8 mouse cellular contexts compared by ENCODE assay signal in the genomic region with DNA sequence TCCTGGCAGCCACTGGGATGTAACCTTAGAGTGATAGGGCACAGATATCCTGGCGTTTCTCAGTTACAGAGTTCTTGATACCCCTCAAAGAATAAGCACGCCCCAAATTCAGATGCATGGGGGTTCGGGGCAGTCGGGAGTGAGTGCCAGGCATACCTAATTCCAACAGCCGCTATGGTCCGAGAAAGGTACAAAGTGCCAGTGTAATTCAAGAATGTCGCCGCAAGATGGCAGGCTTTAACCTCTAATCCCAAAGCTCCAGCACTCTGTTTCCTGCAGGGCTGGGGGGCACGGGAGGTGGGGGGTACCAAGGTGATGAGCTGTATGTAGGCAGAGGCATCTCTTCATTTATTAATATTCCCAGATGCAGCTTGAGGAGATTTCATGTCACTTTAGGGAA.
DNase-seq lines count a peak whose midpoint lies in the region; TF ChIP-seq lines count a peak whose summit lies in the region.

No protein-coding gene starts in this region.

- TF ChIP-seq POLR2A in testis, adult 2 months (IDR thresholded peaks at IDR 0.05; ENCODE audit: control insufficient read depth, low read depth, low read length): no peak

- no peaks in the 10 kb centered on the region for H3K9me3 ChIP-seq in midbrain, embryonic 10.5 days (replicated peaks)

- no peaks in the 10 kb centered on the region for H3K27me3 ChIP-seq in testis, adult 2 months (ENCODE audit: control insufficient read depth, insufficient read depth, low read length)
- peaks cover 11% of the 10 kb centered on the region for H3K27me3 ChIP-seq in midbrain, embryonic 10.5 days (ENCODE audit: low read depth, poor library complexity, severe bottlenecking)
- H3K27me3 ChIP-seq in splenic B cell, adult 2 months (ENCODE audit: control insufficient read depth, insufficient read depth, low read length, poor library complexity, severe bottlenecking): no peaks in the 10 kb centered on the region

- intact Hi-C loops in left cerebral cortex, postnatal 14 days (cut with DNase I): no loop called here

- H3K4me3 ChIP-seq in testis, adult 2 months (ENCODE audit: control insufficient read depth, low read depth, low read length): no peak overlapping the region
- H3K4me3 ChIP-seq in midbrain, embryonic 10.5 days: peak overlapping the region; percentile 30; the same call in 1 of the 2 replicates

- H3K27ac ChIP-seq in testis, adult 2 months (ENCODE audit: control insufficient read depth, insufficient read depth, low read depth, low read length): no peak overlapping the region
- H3K27ac ChIP-seq in midbrain, embryonic 10.5 days (replicated peaks): no peak overlapping the region

- TF ChIP-seq CTCF in testis, adult 2 months (IDR thresholded peaks at IDR 0.05; ENCODE audit: control insufficient read depth, insufficient read depth, insufficient replicate concordance, low read depth, low read length): peak; percentile 59; the same call in 1 of the 2 replicates

- WGBS in midbrain, embryonic 10.5 days: 5% methylated on average over 9 of the region's 9 CpGs

- no peak for DNase-seq in testis, postnatal 14 days (ENCODE audit: low spot score)
- peak; percentile 33 for DNase-seq in cerebellum, adult 9-11 months
- DNase-seq in frontal cortex, postnatal 10 days (ENCODE audit: low spot score in 2 of 2): peak; percentile 17 to 58
- peak; percentile 45 for DNase-seq in induced T-regulatory cell, adult 2 months (ENCODE audit: low read depth)
- peak; percentile 20 to 72 for DNase-seq in left cerebral cortex, postnatal 14 days (ENCODE audit: low spot score in 2 of 2)
- DNase-seq in midbrain, embryonic 10.5 days (ENCODE audit: low spot score): peak; percentile 56
- DNase-seq in splenic B cell, adult 2 months (ENCODE audit: low read depth, low spot score): peak; percentile 48

- no peaks in the 10 kb centered on the region for H3K36me3 ChIP-seq in testis, adult 2 months (ENCODE audit: control insufficient read depth, insufficient read depth, low read length)
- no peaks in the 10 kb centered on the region for H3K36me3 ChIP-seq in midbrain, embryonic 10.5 days
- no peaks in the 10 kb centered on the region for H3K36me3 ChIP-seq in splenic B cell, adult 2 months (ENCODE audit: control insufficient read depth, insufficient read depth, low read length, poor library complexity, severe bottlenecking)

- H3K4me1 ChIP-seq in testis, adult 2 months (ENCODE audit: control insufficient read depth, insufficient read depth, low read length): peaks cover 3% of the 10 kb centered on the region; the same call in 1 of the 2 replicates
- H3K4me1 ChIP-seq in midbrain, embryonic 10.5 days: peaks cover 4% of the 10 kb centered on the region; the same call in 1 of the 2 replicates
